Mouse (Mus musculus) gastrocnemius, adult 8-10 months (tissue): ENCODE measurements around the gene Hck. TPM values are rescaled to one million over a fixed set of nuclear protein-coding genes. Genes with fewer than 3 reads are reported as not detected.

Experiments
- DNase-seq, 2 experiments: peaks; one replicate each; pipeline ENCODE4 v3.0.0; 2022; ENCODE audit warnings: low spot score in 2 of 2
- total RNA-seq, 4 experiments: library from RNA; stranded (reverse); gene quantifications; 2 replicates each; pipeline ENCODE4 v1.2.4; 2022

Gene Hck
- total RNA-seq, result under 1 TPM; 0.13 to 0.27 (median 0.21) TPM

GRCm38 (mm10) chr2:153108313-153109264 lies at the start of gene Hck:
Gene Hck, plus strand, starts transcription at chr2:153108468.
- DNase-seq, result peak in 1 of 2 experiments; percentile 13

GRCm38 (mm10) chr2:153060216-153060615 lies 48.1 kb upstream of the Hck start:
- no peak for DNase-seq

GRCm38 (mm10) chr2:153063394-153063793 lies 44.9 kb upstream of the Hck start:
- DNase-seq, result no peak

GRCm38 (mm10) chr2:153064190-153064970 lies 43.9 kb upstream of the Hck start:
- no peak for DNase-seq

GRCm38 (mm10) chr2:153065747-153066508 lies 42.3 kb upstream of the Hck start, which contains the start of gene Ccm2l:
Gene Ccm2l, plus strand, starts transcription at chr2:153065955.
- DNase-seq, result no peak

GRCm38 (mm10) chr2:153066991-153067390 lies 41.3 kb upstream of the Hck start:
- DNase-seq, result no peak

- DNase-seq, result no peak
Observed at GRCm38 (mm10) chr2:153070762-153071490, 37.3 kb upstream of the Hck start.

- no peak for DNase-seq
Observed at GRCm38 (mm10) chr2:153071491-153072184, 36.6 kb upstream of the Hck start.

GRCm38 (mm10) chr2:153074651-153075050 lies 33.6 kb upstream of the Hck start:
- DNase-seq, result no peak

- no peak for DNase-seq
Observed at GRCm38 (mm10) chr2:153075961-153076360, 32.3 kb upstream of the Hck start.

GRCm38 (mm10) chr2:153080841-153081523 lies 27.3 kb upstream of the Hck start:
- DNase-seq, result peak; percentile 43 to 44

GRCm38 (mm10) chr2:153081866-153082265 lies 26.4 kb upstream of the Hck start:
- no peak for DNase-seq

GRCm38 (mm10) chr2:153083275-153083674 lies 25.0 kb upstream of the Hck start:
- no peak for DNase-seq

- no peak for DNase-seq
Observed at GRCm38 (mm10) chr2:153083824-153084223, 24.4 kb upstream of the Hck start.

- no peak for DNase-seq
Observed at GRCm38 (mm10) chr2:153084261-153084976, 23.8 kb upstream of the Hck start.

- no peak for DNase-seq
Observed at GRCm38 (mm10) chr2:153085556-153085955, 22.7 kb upstream of the Hck start.

GRCm38 (mm10) chr2:153086166-153086565 lies 22.1 kb upstream of the Hck start:
- no peak for DNase-seq

GRCm38 (mm10) chr2:153087091-153087490 lies 21.2 kb upstream of the Hck start:
- no peak for DNase-seq

GRCm38 (mm10) chr2:153089316-153089715 lies 19.0 kb upstream of the Hck start:
- DNase-seq, result no peak
